Mouse (Mus musculus): Measurements from ENCODE around the gene Dock7. TPM values are rescaled to one million over a fixed set of nuclear protein-coding genes. Genes with fewer than 3 reads are reported as not detected.

The Dock7 gene
- polyA plus RNA-seq, 1 experiment from 2014 or later: 115 TPM

Other genes with a start within 250 kb of the Dock7 start
- 31.6 and 52.6 TPM in 2 replicates for gene Usp1, start 197.1 kb downstream of the Dock7 start, polyA plus RNA-seq (2014; fragmentation: Nextera tagmentation; extraction: Ambion mirVana)
- gene Angptl3, start 90.0 kb downstream of the Dock7 start, polyA plus RNA-seq (2014; fragmentation: Nextera tagmentation; extraction: Ambion mirVana): 1.2 and 1.6 TPM in 2 replicates
- gene Atg4c, start 73.0 kb upstream of the Dock7 start, polyA plus RNA-seq (2014; fragmentation: Nextera tagmentation; extraction: Ambion mirVana): 11.2 and 17.8 TPM in 2 replicates
- 0.36 TPM in 1 of 2 replicates, not detected in the other for gene Gm12689, start 175.0 kb upstream of the Dock7 start, polyA plus RNA-seq (2014; fragmentation: Nextera tagmentation; extraction: Ambion mirVana)

Measured in midbrain, embryonic 14.5 days (tissue).